Mouse (Mus musculus): ENCODE data around the gene Hist1h2bc.
"Not testable (repeated sequence)": the region's sequence is repeated elsewhere in the genome, so short reads cannot be mapped to it uniquely, and the experiment has no call there.

The Hist1h2bc gene

DNA sequence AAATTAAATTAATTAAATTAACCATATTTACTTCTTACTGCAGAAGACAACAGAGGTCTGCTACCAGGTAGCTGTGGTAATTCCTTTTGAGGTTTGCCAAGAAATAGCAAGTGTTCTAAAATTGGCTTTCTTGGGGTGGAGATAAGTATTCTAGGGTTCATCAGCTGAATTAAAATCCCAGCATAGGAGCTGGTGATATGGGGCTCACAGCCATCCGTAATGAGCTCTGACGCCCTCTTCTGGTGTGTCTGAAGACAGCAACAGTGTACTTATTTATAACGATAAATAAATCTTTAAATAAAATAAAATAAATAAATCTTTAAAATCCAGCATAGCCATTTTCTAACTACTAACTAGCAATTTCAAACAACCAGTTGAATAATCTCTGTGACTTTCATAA, 15.8 kb downstream of the Hist1h2bc start:
- DNase-seq = no peak

DNA sequence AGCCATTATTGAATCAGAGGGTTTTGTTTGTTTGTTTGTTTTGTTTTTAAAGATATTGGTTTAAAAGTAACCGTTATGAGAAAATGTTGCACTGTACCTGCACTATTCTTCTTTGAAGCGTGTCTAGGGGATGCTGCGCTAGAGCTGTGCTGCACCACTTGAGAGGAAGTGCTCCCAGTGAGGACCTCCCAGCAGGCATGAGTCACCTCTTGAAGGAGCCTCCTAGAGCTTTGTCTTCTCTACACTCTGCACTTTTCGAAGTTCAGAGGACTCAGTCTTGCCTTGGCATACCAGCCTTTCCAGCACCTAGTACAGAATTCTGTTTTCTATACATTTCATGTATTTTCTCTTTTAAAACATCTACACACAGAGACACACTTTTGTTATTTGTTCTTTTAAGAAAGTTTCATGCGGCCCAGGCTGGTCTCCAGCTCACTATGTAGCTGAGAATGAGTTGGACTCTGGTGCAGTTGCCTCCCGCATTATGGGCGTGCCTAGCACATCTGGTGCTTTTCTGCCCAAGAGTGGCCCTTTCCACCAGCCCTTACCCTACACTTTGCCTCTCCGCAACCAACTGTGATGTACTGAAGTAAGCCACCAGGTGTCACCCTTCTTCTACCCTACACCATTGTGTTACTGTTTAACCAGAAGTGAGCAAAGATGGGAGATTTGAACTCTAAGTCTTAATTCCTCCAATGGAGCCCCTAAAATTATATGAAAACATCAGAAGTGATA, 17.0 kb downstream of the Hist1h2bc start:
- peak; percentile 74 to 80 for DNase-seq

DNA sequence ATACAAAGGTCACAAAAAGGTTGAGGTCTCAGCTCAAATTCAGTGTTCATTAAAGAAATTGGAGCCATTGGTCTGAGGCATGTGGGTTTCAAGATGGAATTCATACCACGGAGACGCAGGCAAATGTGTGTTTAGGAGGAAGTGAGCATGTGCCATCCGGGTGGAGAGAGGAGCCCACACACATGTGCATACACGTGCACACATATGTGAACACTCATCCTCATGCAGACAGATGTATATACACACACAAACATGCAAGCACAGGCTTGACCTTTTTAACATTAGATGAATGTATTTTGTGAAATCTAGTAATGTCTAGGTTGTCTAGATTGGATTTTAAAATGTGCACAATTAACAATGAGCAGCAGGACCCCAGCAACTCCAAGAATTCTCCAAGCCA, 18.2 kb downstream of the Hist1h2bc start:
- DNase-seq = no peak

DNA sequence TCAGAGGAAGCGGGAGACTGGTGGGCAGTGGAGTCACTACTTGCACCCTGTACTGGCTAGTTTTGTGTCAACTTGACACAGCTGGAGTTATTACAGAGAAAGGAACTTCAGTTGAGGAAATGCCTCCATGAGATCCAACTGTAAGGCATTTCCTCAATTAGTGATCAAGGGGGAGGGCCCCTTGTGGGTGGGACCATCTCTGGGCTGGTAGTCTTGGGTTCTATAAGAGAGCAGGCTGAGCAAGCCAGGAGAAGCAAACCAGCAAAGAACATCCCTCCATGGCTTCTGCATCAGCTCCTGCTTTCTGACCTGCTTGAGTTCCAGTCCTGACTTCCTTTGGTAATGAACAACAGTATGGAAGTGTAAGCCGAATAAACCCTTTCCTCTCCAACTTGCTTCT, 18.8 kb downstream of the Hist1h2bc start:
- not testable (repeated sequence) for DNase-seq

DNA sequence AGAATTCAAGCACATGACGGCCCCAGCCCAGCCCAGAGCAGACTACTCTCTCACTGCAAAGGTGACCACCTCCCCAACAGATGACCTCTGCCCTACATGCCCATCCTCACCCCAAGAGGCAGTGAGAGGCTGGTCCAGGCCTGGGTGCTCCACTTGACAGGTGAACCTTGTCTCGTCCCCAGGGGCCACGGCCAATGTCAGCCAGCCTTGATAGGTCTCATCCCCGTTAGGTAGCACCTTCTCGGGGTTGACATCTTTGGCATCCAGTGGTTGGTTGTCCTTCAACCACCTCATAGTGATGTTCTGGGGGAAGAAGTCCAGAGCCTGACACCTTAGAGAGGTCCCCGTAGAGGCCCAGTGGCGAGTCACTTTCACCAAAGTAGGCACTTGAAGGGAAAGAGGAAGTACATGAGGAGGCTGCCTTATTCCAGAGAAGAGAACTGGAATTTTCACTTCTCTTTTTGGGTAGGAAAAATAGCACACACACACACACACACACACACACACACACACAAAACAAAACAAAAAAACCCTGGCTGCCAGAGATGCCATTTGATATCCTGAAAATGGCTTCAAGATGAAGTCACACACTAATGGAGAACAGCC, 21.9 kb downstream of the Hist1h2bc start:
- DNase-seq = no peak

DNA sequence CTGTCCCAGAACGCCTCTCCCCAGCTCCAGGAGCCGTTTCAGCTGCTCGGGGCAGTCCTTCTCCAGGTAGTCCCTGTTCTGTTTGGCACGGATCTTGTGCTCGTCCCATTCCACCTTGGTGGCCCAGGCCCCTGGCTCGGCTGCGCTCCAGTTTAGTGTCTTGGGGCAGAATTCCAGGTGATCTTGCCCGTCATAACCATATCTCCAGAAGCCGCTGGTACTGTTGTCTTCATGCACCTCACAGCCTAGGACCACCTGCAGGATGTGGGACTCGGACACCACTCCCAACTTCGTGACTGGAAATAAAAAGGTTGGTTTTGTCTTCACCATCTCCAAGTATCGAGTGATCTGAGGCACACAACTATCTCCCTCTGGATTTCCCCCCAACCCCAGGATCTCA, 22.8 kb downstream of the Hist1h2bc start:
- DNase-seq = no peak

DNA sequence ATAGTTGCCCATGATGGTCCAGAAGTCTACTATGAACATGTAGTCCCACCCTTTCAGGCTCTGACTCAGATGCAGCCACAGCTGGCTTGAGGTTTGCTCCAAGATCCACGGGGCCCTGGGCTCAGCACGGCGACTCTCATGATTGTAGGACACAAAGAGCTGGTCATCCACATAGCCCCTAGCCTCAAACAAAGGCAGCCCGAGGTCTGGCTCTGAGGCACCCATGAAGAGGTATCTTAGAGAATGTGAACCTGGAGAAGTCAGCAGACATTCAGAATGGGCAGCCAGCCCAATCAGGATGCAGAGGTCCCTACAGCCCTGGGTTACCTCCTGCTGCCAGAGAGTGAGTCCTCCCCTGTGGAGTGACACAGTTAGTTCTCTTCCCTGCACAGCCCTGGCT, 24.0 kb downstream of the Hist1h2bc start:
- no peak for DNase-seq

DNA sequence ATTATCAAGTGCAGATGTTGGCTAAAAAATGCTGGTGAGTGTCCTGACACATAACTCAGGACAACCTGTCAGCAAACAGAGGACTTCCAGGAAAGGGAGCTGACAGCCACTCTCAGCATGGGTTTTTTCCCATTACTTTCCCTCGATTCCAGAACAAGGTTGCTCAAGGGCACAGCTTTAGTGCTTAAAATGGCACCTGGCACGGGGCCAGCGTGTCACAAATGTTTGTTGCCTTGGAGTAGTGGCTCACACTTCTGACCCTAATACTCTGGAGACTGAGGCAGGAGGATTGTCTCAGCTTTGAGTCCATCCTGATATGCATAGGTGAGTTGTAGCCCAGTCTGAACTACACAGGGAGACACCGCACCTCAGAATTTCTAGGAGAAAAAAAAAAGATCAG, 24.7 kb downstream of the Hist1h2bc start:
- no peak for DNase-seq

DNA sequence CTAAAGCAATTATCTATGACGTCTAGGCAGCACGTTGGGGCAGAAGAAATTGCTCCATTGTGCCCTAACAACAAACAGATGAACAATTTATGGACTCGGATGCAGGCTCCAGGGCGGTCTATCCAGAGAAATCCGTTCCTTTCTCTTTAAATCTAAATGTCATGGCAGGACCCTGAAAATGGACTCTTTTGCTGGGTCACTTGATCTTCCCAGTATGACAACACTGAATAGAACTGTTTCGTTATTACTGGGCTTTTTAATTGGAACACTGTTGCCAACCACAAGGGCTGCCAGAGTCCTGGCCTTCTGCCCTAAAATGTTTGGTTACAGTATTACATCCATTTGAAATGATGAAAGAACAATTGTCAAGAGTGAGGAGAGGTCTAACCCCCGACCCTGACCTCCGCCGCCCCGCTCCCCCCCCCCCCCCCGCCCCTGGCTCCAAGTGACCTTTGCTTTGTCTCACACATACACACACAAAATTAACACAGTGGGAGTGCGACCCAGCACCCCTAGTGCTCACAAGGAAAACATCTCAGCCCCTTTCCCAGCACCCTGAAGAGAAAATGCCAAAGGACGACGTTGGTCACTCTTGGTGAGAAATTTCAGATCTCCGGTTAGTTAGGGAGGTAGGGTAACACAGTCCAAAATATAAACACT, 25.8 kb downstream of the Hist1h2bc start:
- DNase-seq = peak; percentile 29 to 40

DNA sequence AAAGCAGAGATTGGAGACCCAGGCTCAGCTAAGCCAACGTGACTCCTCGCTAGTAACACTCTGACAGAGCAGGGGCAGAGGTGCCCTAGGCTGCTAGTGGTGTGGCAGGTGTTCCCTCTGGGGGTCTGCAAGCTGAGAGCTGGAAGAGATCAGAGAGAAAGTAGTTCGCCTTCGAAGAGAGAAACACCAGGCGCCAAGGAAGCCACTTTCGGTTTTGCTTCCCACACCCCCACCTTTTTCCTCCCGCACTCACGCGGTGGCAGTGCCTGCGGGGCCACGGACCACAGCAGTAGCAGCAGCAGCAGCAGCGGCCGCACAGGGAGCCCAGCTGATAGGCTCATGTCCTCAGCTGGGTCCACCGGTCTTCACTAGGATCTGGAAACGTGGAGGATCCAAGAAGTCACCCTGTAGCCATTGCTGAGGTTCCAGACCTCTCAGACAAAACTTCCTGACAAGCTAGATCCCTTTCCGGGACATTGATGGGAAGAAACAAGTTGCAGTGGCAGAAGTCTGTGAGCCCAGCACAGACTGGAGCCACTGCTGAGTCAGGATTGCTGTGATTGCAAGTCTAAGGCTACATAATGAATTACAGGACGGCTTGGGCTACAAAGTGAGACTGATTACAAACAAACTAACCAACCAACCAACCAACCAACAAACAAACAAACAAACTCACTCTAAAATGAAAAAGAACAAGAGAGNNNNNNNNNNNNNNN, 26.5 kb downstream of the Hist1h2bc start, which contains the start of gene Hfe:
Hfe (minus strand) TSS at position 481 of the 716 bp plus-strand sequence.
- peak; percentile 33 for DNase-seq

DNA sequence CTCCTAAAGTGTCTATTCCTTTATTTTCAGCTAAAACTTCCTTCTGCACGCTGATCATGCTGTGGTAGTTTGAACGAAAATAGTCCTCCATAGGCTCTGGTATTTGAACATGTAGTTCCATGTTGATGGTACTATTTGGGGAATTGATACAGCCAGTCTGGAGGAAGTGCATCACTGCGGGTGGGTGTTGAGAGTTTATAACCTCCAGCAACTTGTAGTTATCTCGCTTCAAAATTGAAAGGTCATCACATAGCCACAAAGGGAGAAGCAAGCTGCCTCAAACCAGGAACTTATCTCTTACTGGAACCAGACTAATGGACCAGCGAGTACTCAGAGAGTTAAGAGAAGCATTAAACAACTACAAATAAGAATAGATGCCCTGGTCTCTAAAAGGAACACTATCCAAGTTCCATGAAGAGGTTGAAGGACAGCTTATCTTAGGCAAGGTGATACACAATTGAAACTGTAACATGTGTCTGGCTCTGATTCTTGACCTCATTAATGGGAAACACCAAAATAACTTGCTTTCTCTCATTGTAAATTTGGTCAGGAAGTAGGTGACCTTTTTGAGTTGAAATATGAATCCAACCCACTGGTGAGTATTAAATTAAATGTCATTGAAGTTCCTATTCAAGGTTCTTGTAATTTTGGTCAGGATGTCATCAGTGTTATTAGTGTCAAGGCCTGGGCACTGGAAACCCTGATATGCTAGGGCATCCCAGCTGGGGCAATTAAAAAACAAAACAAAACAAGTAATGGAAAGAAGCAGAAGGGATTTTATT, 32.5 kb downstream of the Hist1h2bc start:
- no peak for DNase-seq

DNA sequence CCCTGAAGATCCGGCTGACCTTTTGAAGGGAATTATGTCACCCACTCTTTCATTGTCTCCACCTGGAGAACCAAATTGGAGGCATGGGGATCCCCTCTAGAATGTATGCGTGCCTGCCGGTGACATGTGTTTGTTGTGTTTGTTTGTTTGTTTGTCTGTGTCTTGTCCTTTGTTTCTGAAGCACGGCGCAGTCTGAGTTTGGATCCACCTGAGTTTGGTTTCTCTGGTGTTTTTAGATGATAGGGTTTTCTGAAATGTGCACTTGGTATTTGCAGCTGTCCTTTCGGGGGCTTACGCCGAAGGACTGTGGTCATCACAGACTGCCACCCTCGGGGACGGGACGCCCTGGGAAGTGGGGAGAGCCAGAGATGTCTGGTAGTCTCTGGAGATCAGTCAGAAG, 33.2 kb downstream of the Hist1h2bc start:
- DNase-seq = no peak

DNA sequence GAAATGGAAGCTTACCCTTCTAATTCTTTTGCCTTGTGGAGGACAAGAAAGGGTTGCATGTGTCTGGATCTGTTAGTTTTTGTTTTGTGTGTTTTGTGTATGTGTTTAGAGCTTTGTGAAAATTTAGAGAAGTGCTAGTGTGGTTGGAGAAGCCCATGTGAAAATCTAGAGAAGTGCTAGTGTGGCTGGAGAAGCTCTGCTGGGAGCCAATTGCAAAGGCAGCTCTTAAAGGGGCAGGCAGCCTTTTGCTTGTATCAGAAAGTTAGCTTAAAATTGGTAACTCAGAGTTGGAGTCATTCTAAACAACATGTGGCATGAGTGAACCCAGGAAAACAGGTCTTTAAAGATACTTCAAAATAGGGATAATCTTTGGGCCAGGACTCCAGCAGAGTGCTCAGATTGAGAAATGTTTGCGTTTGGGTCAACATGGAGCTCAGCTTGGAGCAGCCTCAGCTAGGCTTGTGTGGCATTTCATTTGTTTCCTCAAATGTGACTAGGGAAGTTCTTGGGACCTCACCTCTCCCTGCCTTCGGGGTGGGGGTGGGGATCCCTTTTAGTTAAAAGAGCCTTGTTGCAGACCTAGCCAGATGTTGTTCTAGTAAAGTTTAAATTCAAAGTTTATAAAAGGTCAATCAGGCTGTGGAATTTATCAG, 33.7 kb downstream of the Hist1h2bc start:
- DNase-seq = not testable (repeated sequence)

DNA sequence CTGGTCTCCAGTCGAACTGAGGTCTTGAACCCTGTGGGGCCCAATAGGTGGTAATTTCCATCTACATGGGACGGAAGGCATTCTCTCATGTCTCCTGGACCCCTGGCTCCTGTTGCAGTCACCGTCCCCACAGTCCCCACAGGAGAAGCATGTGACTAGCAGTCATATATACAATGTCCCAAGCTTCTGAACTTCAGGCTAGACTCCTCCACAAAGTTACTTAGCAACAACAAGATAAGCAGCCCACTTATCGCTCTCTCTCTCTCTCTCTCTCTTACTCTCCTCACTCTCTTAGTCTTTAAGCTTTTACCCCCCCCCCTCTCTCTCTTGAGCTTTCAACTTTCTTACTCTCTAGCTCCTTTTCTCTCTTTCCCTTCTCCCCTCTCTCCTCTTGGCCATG, 40.2 kb downstream of the Hist1h2bc start:
- no peak for DNase-seq

DNA sequence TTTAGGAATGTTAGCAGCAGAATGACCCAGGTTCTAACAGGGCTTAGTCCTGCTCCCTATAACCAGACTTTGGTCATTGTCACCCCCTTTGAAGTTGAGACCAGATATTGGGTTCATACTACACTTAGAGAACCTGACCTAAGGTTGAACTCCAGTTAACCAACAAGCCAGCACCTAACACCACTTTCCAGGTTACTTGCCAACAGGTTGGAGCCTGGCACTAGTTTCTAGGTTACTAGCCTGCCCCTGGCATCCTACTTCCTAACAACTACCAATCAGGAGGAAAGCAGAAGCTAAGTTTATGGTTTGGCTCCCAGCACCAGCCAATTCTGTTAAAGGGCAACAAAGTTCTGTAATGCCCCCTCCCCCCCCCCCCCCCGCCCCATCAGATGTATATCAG, 41.2 kb downstream of the Hist1h2bc start:
- no peak for DNase-seq

DNA sequence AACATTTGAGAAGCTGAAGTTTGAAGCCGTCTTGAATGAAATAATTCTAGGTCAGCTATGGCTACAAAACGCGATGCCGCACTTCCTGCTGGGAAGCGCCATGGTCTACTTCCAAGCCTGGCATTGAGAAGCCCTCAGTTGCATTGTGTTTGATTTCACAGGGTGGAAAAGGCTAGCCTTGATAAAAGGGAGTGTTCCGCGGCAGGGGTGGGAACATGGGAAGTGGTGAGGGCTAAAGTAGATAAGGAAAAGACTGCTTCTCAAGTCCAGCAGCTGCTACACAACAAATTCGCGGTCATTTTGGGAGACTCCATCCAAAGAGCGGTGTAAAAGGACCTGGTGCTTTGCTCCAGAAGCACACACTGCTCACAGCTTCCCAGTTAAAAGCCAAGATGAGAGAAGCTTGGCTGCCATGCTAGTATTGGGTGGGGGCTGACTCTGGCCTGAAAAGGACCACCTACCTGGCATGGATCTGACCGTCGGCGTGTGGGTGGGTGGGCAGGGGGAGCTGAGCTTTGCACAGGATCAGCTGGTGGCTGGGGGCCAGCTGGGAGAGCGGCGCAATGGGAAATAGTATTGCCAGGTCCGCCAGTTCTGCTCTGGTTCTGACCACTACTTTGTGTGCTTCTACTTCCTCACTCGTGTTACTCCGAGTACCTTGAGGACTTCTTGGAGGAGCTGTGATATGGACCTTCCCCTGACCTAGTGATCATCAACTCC, 44.6 kb downstream of the Hist1h2bc start:
- DNase-seq = no peak

DNA sequence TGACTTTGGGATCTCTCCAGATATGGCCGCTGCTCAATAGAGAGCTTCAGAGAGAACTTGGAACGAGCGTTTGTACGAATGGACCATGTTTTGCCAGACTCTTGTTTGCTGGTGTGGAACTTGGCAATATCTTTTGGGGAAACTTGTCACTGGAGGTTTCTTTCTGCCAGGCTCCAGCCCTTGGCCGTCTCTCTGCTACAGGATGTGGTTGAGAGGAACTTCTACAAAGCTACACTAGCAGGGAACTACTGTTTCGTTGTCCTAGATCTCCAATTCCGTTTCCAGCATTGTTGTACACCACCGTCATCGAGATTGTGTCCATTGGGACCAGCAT, 45.2 kb downstream of the Hist1h2bc start:
- DNase-seq = no peak

DNA sequence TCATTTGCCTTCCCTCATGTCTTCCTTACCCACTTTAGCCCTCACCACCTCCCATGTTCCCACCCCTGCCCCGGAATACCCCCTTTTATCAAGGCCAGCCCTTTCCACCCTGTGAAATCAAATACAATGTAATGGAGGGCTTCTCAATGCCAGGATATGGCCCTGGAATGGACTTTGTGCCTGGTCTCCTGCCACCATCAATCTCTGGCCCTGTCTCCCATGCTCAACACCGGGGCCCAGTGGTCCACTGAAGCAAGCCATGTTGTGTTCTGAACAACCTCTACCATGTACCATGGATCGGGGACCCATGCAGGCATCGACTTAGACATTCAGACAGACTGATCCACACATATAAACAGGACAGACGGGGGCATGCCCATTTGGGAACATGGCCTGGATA, 45.7 kb downstream of the Hist1h2bc start:
- DNase-seq = no peak

DNA sequence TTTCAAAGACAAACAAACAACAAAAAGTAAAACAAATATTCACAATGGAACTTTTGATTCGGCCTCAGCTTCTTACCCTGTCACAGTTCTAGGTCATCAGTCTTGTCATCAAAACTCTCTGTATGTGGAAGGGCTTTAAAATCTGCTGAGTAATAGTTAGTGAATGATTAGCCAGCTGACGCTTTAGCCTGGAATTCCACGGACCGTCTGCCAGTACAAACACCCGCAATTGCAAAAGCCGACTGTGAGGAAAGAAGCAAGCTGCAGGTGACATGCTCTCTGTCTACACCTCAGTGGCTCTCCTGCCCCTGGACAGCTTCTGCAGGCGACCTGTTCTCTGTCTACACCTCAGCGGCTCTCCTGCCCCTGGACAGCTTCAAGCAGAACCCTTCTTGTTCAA, 46.5 kb downstream of the Hist1h2bc start:
- no peak for DNase-seq

DNA sequence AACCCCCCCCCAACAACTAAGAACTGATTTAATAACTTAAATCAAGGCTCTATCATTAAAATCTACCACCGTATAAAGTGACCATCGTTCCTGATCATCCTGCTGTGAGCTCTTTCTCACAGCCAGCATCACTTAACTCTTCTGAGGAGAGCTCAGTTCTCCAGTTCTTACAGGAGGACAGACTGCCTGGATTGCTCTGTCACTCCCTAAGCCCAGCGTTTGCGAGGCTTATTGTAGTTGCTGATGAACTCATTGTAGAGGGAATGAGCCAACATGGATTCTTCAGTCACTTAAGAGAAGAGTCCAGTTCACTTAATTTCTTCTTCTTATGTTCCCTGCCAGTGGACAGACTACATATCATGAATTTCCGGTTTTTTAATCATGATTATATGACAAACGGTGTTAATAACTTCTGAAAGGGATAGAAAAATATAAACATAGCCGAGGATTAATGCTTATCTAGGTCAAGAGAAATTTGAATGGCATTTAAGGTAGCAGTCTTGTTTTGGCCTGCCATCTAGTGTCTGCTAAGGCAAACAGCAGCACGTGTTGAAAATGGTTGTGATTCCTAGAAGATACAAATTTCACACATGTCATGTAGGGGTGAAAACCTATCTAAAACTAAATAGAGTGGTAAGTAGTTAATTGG, 48.3 kb downstream of the Hist1h2bc start:
- DNase-seq = peak; percentile 42 to 61

DNA sequence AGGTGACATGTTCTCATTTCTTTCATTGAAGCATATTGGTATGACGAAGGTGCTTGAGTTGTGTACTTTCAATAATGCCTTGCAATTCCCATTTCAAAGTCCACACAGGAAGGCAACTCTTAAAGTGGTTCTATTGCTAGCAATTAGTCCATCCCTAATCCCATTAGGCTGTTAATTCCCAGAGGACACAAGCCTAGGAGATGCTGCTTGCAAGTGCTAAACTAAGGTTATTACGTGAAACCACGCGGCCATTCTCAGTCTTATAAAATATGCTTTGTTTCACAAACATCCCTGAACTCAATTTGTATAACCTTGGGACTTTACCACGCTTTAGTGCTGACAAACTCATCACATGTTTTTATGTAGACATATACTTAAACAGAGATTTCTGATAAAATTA, 53.1 kb downstream of the Hist1h2bc start:
- DNase-seq = no peak

Measured in cerebellum, postnatal 10 days (tissue).